Mouse (Mus musculus) testis, adult 2 months (tissue): ENCODE data around the gene Il1b. TPM values are rescaled to one million over a fixed set of nuclear protein-coding genes. Genes with fewer than 3 reads are reported as not detected.

Source experiments
- H3K27ac ChIP-seq: fragments of 200-500 bp; 2 replicates; pipeline ENCODE4 v1.5.1; 2012; ENCODE audit warnings: low read depth, low read length; ENCODE audit not compliant: control insufficient read depth, insufficient read depth
- H3K27me3 ChIP-seq: fragments of 200-500 bp; 2 replicates; pipeline ENCODE4 v1.6.1; 2012; ENCODE audit warnings: mild to moderate bottlenecking, low read length, moderate library complexity; ENCODE audit not compliant: control insufficient read depth, insufficient read depth
- H3K36me3 ChIP-seq: fragments of 200-500 bp; 2 replicates; pipeline ENCODE4 v1.6.1; 2012; ENCODE audit warnings: mild to moderate bottlenecking, low read length; ENCODE audit not compliant: control insufficient read depth, insufficient read depth
- H3K4me1 ChIP-seq: fragments of 200-500 bp; 2 replicates; pipeline ENCODE4 v1.6.1; 2012; ENCODE audit warnings: low read length; ENCODE audit not compliant: control insufficient read depth, insufficient read depth
- H3K4me3 ChIP-seq: fragments of 200-500 bp; 2 replicates; pipeline ENCODE4 v1.5.1; 2012; ENCODE audit warnings: low read depth, mild to moderate bottlenecking, low read length, moderate library complexity, mixed read lengths; ENCODE audit not compliant: control insufficient read depth
- CTCF ChIP-seq: fragments of 200-500 bp; IDR thresholded peaks from 2 replicates; pipeline ENCODE4 v1.5.1; 2012; ENCODE audit warnings: low read depth, mild to moderate bottlenecking, inconsistent platforms, low read length, moderate library complexity; ENCODE audit not compliant: control insufficient read depth, insufficient read depth, insufficient replicate concordance
- POLR2A ChIP-seq: fragments of 200-500 bp; IDR thresholded peaks from 2 replicates; pipeline ENCODE4 v1.6.1; 2012; ENCODE audit warnings: low read depth, mild to moderate bottlenecking, inconsistent platforms, low read length, moderate library complexity; ENCODE audit not compliant: control insufficient read depth
- polyA plus RNA-seq: library from polyadenylated mRNA; depleted of rRNA; stranded (reverse); fragments of >200 nt; gene quantifications from 2 replicates; pipeline ENCODE4 v1.2.3, GENCODE M21; 2012

Gene Il1b
- polyA plus RNA-seq, 1 experiment, result 0.64 TPM

GRCm38 (mm10) chr2:129406508-129406907 lies 35.6 kb upstream of the Il1b start:
- Histone ChIP-seq H3K4me1 (peaks cover 4% of the 10 kb centered on the region), H3K27me3 (no peaks in the 10 kb centered on the region), H3K36me3 (no peaks in the 10 kb centered on the region), H3K27ac (no peak overlapping the region), H3K4me3 (no peak overlapping the region)
- TF ChIP-seq CTCF (peak; percentile 31; the same call in 1 of the 2 replicates), POLR2A (no peak)

GRCm38 (mm10) chr2:129403786-129404185 lies 32.8 kb upstream of the Il1b start:
- Histone ChIP-seq H3K4me1 (peaks cover 4% of the 10 kb centered on the region), H3K36me3 (no peaks in the 10 kb centered on the region), H3K27ac (no peak overlapping the region), H3K4me3 (no peak overlapping the region), H3K27me3 (no peaks in the 10 kb centered on the region)
- no peak for TF ChIP-seq POLR2A
- no peak for TF ChIP-seq CTCF

GRCm38 (mm10) chr2:129402330-129402729 lies 31.4 kb upstream of the Il1b start:
- H3K36me3 ChIP-seq, result no peaks in the 10 kb centered on the region
- no peak overlapping the region for H3K27ac ChIP-seq
- H3K27me3 ChIP-seq, result no peaks in the 10 kb centered on the region
- H3K4me1 ChIP-seq, result no peaks in the 10 kb centered on the region
- no peak for TF ChIP-seq CTCF
- TF ChIP-seq POLR2A, result no peak
- no peak overlapping the region for H3K4me3 ChIP-seq

GRCm38 (mm10) chr2:129401803-129402202 lies 30.9 kb upstream of the Il1b start:
- H3K27ac ChIP-seq, result no peak overlapping the region
- no peaks in the 10 kb centered on the region for H3K4me1 ChIP-seq
- no peak overlapping the region for H3K4me3 ChIP-seq
- TF ChIP-seq CTCF (no peak), POLR2A (no peak)
- no peaks in the 10 kb centered on the region for H3K36me3 ChIP-seq
- H3K27me3 ChIP-seq, result no peaks in the 10 kb centered on the region

GRCm38 (mm10) chr2:129398176-129398575 lies 27.2 kb upstream of the Il1b start:
- no peaks in the 10 kb centered on the region for H3K4me1 ChIP-seq
- no peaks in the 10 kb centered on the region for H3K36me3 ChIP-seq
- H3K27me3 ChIP-seq, result no peaks in the 10 kb centered on the region
- TF ChIP-seq CTCF, result no peak
- TF ChIP-seq POLR2A, result no peak
- no peak overlapping the region for H3K4me3 ChIP-seq
- H3K27ac ChIP-seq, result no peak overlapping the region

GRCm38 (mm10) chr2:129393524-129393923 lies 22.6 kb upstream of the Il1b start:
- no peaks in the 10 kb centered on the region for H3K27me3 ChIP-seq
- H3K36me3 ChIP-seq, result no peaks in the 10 kb centered on the region
- no peak overlapping the region for H3K4me3 ChIP-seq
- no peaks in the 10 kb centered on the region for H3K4me1 ChIP-seq
- H3K27ac ChIP-seq, result no peak overlapping the region
- TF ChIP-seq CTCF (peak; percentile 33; the same call in 1 of the 2 replicates), POLR2A (no peak)

- no peak overlapping the region for H3K27ac ChIP-seq
- TF ChIP-seq CTCF (no peak), POLR2A (no peak)
- no peaks in the 10 kb centered on the region for H3K4me1 ChIP-seq
- no peak overlapping the region for H3K4me3 ChIP-seq
- H3K36me3 ChIP-seq, result no peaks in the 10 kb centered on the region
- H3K27me3 ChIP-seq, result no peaks in the 10 kb centered on the region
Measured at GRCm38 (mm10) chr2:129390161-129390560, 19.2 kb upstream of the Il1b start.

GRCm38 (mm10) chr2:129389323-129389722 lies 18.4 kb upstream of the Il1b start:
- Histone ChIP-seq H3K27me3 (no peaks in the 10 kb centered on the region), H3K36me3 (no peaks in the 10 kb centered on the region), H3K4me3 (no peak overlapping the region), H3K4me1 (no peaks in the 10 kb centered on the region), H3K27ac (no peak overlapping the region)
- TF ChIP-seq POLR2A, result no peak
- no peak for TF ChIP-seq CTCF
